Mouse (Mus musculus) bone marrow macrophage, adult 2 months (primary cell): ENCODE data around the gene G3bp1.

Experiments used
- CTCF ChIP-seq: IDR thresholded peaks from 2 replicates; pipeline ENCODE4 v1.5.1; 2012; ENCODE audit warnings: low read depth, mild to moderate bottlenecking, low read length, moderate library complexity
- POLR2A ChIP-seq: IDR thresholded peaks from 2 replicates; pipeline ENCODE4 v1.6.1; 2012; ENCODE audit warnings: mild to moderate bottlenecking, low read depth, low read length, borderline replicate concordance

DNA sequence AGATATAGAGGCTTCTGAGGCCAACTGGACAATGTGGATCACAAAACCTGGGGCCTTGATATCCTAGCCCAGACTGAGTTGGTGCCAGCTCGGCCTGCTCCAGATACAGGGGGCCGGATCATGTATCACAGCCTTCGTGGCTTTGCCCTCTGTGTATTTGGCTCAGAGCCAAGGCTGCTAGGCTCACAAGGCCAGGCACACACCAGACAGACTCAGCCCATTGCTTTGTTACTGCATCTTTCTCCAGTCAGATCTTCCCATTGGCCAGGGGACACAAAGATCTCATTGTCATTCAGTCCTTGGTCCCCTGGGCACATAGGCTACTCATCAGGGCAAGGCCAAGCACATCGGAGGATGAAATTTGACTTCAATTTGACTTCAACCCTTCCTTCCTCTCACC, 45.7 kb upstream of the G3bp1 start:
- TF ChIP-seq CTCF (no peak), POLR2A (no peak)
